Mouse (Mus musculus) myocyte (in vitro differentiated cells): Measurements from ENCODE around the gene Ptcd1. TPM values are rescaled to one million over a fixed set of nuclear protein-coding genes. Genes with fewer than 3 reads are reported as not detected.
A peak's percentile ranks its signal among the peaks of the same experiment; 100 is the strongest.

Experiments
- H3K27me3 ChIP-seq: one replicate; pipeline ENCODE4 v1.6.1; 2011; ENCODE audit not compliant: control insufficient read depth, insufficient read depth, insufficient read length
- H3K36me3 ChIP-seq: one replicate; pipeline ENCODE4 v1.6.1; 2011; ENCODE audit not compliant: control insufficient read depth, insufficient read depth
- H3K4me2 ChIP-seq: one replicate; pipeline ENCODE4 v1.6.1; 2011; ENCODE audit warnings: low read depth, control low read depth
- H3K4me3 ChIP-seq: one replicate; pipeline ENCODE4 v1.5.1; 2011; ENCODE audit warnings: mild to moderate bottlenecking, control low read depth, moderate library complexity
- H3K79me2 ChIP-seq: one replicate; pipeline ENCODE4 v1.6.1; 2011; ENCODE audit not compliant: control insufficient read depth, insufficient read depth
- H3ac ChIP-seq: one replicate; pipeline ENCODE4 v1.6.1; 2011; ENCODE audit not compliant: control insufficient read depth, insufficient read length
- CEBPB ChIP-seq: IDR thresholded peaks from 2 replicates; pipeline ENCODE4 v1.6.1; 2011; ENCODE audit warnings: mild to moderate bottlenecking, moderate library complexity; ENCODE audit not compliant: poor library complexity, insufficient read depth, severe bottlenecking
- E2F4 ChIP-seq: IDR thresholded peaks from one replicate; pipeline ENCODE4 v1.6.1; 2011; ENCODE audit warnings: mild to moderate bottlenecking, control low read depth, moderate library complexity; ENCODE audit not compliant: insufficient read depth
- MAX ChIP-seq: IDR thresholded peaks from one replicate; pipeline ENCODE4 v1.6.1; 2011; ENCODE audit warnings: low read depth, mild to moderate bottlenecking, control low read depth
- MYOD1 ChIP-seq, 3 experiments: IDR thresholded peaks; one replicate each; pipeline ENCODE4 v1.6.1; 2011; ENCODE audit warnings: control low read depth in 2 of 3, low read depth in 2 of 3, mild to moderate bottlenecking in 2 of 3, moderate library complexity in 1 of 3; ENCODE audit not compliant: insufficient read length in 2 of 3, control insufficient read depth in 1 of 3
- MYOG ChIP-seq, 3 experiments: IDR thresholded peaks; one replicate each; pipeline ENCODE4 v1.6.1; 2011; ENCODE audit warnings: control low read depth in 2 of 3, low read depth in 2 of 3, mild to moderate bottlenecking in 2 of 3; ENCODE audit not compliant: insufficient read length in 2 of 3, control insufficient read depth in 1 of 3, insufficient read depth in 1 of 3
- POLR2A ChIP-seq: IDR thresholded peaks from one replicate; pipeline ENCODE4 v1.6.1; 2011; ENCODE audit warnings: low read depth, mild to moderate bottlenecking, control low read depth, moderate library complexity; ENCODE audit not compliant: insufficient read length
- POLR2AphosphoS2 ChIP-seq: IDR thresholded peaks from one replicate; pipeline ENCODE4 v1.6.1; 2011; ENCODE audit warnings: low read depth, control low read depth; ENCODE audit not compliant: insufficient read length
- REST ChIP-seq: IDR thresholded peaks from one replicate; pipeline ENCODE4 v1.6.1; 2011; ENCODE audit warnings: mild to moderate bottlenecking, control low read depth, moderate library complexity; ENCODE audit not compliant: insufficient read depth, insufficient read length
- SRF ChIP-seq: IDR thresholded peaks from one replicate; pipeline ENCODE4 v1.6.1; 2011; ENCODE audit warnings: low read depth; ENCODE audit not compliant: control insufficient read depth, insufficient read length
- TCF12 ChIP-seq: IDR thresholded peaks from one replicate; pipeline ENCODE4 v1.6.1; 2011; ENCODE audit warnings: mild to moderate bottlenecking, control low read depth; ENCODE audit not compliant: poor library complexity, insufficient read depth, severe bottlenecking
- TCF3 ChIP-seq: IDR thresholded peaks from one replicate; pipeline ENCODE4 v1.6.1; 2011; ENCODE audit warnings: low read depth, control low read depth; ENCODE audit not compliant: insufficient read length
- USF1 ChIP-seq: IDR thresholded peaks from one replicate; pipeline ENCODE4 v1.6.1; 2011; ENCODE audit warnings: low read depth, mild to moderate bottlenecking, control low read depth, moderate library complexity
- polyA plus RNA-seq: library from polyadenylated mRNA; unstranded; fragments of >200 nt; fragmentation: generic; extraction: Trizol; gene quantifications from one replicate; pipeline ENCODE4 v1.2.1, GENCODE M21; 2012; ENCODE audit warnings: missing spikeins

Gene Ptcd1
- polyA plus RNA-seq, 1 experiment, result 16.6 TPM

- Histone ChIP-seq H3K79me2 (no peaks in the 10 kb centered on the region), H3K27me3 (no peaks in the 10 kb centered on the region), H3K4me3 (no peak overlapping the region), H3K4me2 (no peak overlapping the region), H3ac (no peak overlapping the region), H3K36me3 (peaks cover 37% of the 10 kb centered on the region)
- TF ChIP-seq USF1, result no peak
- TF ChIP-seq TCF3, result no peak
- no peak for TF ChIP-seq MAX
- TF ChIP-seq E2F4, result no peak
- no peak for TF ChIP-seq POLR2A
- TF ChIP-seq REST, result no peak
- TF ChIP-seq CEBPB, result no peak
- no peak for TF ChIP-seq SRF
- TF ChIP-seq MYOG (IDR thresholded peaks at IDR 0.05; ENCODE audit: control insufficient read depth in 1 of 3, insufficient read depth in 1 of 3, insufficient read length in 2 of 3, low read depth in 2 of 3), result no peak
- TF ChIP-seq POLR2AphosphoS2, result no peak
- TF ChIP-seq MYOD1 (IDR thresholded peaks at IDR 0.05; ENCODE audit: control insufficient read depth in 1 of 3, insufficient read length in 2 of 3, low read depth in 2 of 3), result no peak
- no peak for TF ChIP-seq TCF12
Measured at GRCm38 (mm10) chr5:145149294-145149693, 17.6 kb downstream of the Ptcd1 start.

- peaks cover 3% of the 10 kb centered on the region for H3K79me2 ChIP-seq
- H3K36me3 ChIP-seq, result peaks cover 51% of the 10 kb centered on the region
- H3K27me3 ChIP-seq, result no peaks in the 10 kb centered on the region
- TF ChIP-seq USF1, result no peak
- TF ChIP-seq MAX, result no peak
- TF ChIP-seq POLR2AphosphoS2, result no peak
- no peak for TF ChIP-seq SRF
- no peak for TF ChIP-seq CEBPB
- TF ChIP-seq REST, result no peak
- no peak for TF ChIP-seq TCF12
- TF ChIP-seq MYOG (IDR thresholded peaks at IDR 0.05; ENCODE audit: control insufficient read depth in 1 of 3, insufficient read depth in 1 of 3, insufficient read length in 2 of 3, low read depth in 2 of 3), result no peak
- no peak for TF ChIP-seq E2F4
- H3ac ChIP-seq, result no peak overlapping the region
- no peak overlapping the region for H3K4me2 ChIP-seq
- no peak overlapping the region for H3K4me3 ChIP-seq
Measured at GRCm38 (mm10) chr5:145147748-145148147, 19.2 kb downstream of the Ptcd1 start.

- TF ChIP-seq TCF12, result no peak
- TF ChIP-seq E2F4, result no peak
- no peak for TF ChIP-seq POLR2AphosphoS2
- no peak for TF ChIP-seq CEBPB
- TF ChIP-seq REST, result no peak
- no peak for TF ChIP-seq MYOG (IDR thresholded peaks at IDR 0.05; ENCODE audit: control insufficient read depth in 1 of 3, insufficient read depth in 1 of 3, insufficient read length in 2 of 3, low read depth in 2 of 3)
- no peak for TF ChIP-seq POLR2A
- TF ChIP-seq TCF3, result no peak
- TF ChIP-seq SRF, result no peak
- no peak for TF ChIP-seq MAX
- no peak for TF ChIP-seq MYOD1 (IDR thresholded peaks at IDR 0.05; ENCODE audit: control insufficient read depth in 1 of 3, insufficient read length in 2 of 3, low read depth in 2 of 3)
- TF ChIP-seq USF1, result no peak
- H3K79me2 ChIP-seq, result peaks cover 63% of the 10 kb centered on the region
- H3K4me2 ChIP-seq, result peak overlapping the region; percentile 69
- H3ac ChIP-seq, result peak overlapping the region; percentile 68
- no peaks in the 10 kb centered on the region for H3K27me3 ChIP-seq
- H3K36me3 ChIP-seq, result peaks cover 35% of the 10 kb centered on the region
- peak overlapping the region; percentile 94 for H3K4me3 ChIP-seq
Measured at GRCm38 (mm10) chr5:145140611-145141010, 26.3 kb downstream of the Ptcd1 start.

GRCm38 (mm10) chr5:145139571-145140519 lies 27.1 kb downstream of the Ptcd1 start, which contains the start of the genes Pdap1 and Bud31:
Gene Pdap1 (minus strand): TSS chr5:145140238.
Gene Bud31 (plus strand): TSS chr5:145140362.
- peak within 1 kb of the TSS; percentile 85 for H3K4me2 ChIP-seq
- peak within 1 kb of the TSS; percentile 94 for H3K4me3 ChIP-seq
- H3ac ChIP-seq, result peak within 1 kb of the TSS; percentile 68
- no peaks in the 10 kb centered on the region for H3K27me3 ChIP-seq
- TF ChIP-seq CEBPB (peak; percentile 94), SRF (no peak), MAX (peak; percentile 99), POLR2AphosphoS2 (peak; percentile 83), POLR2A (peak; percentile 64)
- H3K79me2 ChIP-seq, result peaks cover 68% of the 10 kb centered on the region
- H3K36me3 ChIP-seq, result peaks cover 33% of the 10 kb centered on the region
